Mouse (Mus musculus) liver, embryonic 14.5 days (tissue): Measurements from ENCODE around the gene Cntn2. TPM values are rescaled to one million over a fixed set of nuclear protein-coding genes. Genes with fewer than 3 reads are reported as not detected.

ENCODE experiments used
- ATAC-seq: fragments of 200-750 bp; cut with Nextera tagmentation; 2 replicates; pipeline ENCODE4 v1.8.0; 2017; ENCODE audit warnings: moderate number of reproducible peaks, mild to moderate bottlenecking, moderate library complexity; ENCODE audit not compliant: insufficient read depth
- DNase-seq, 3 experiments: peaks; one replicate each; pipeline ENCODE4 v3.0.0-alpha.2; 2012 to 2013; ENCODE audit warnings: low read depth in 3 of 3, low spot score in 3 of 3
- H3K27ac ChIP-seq: fragments of 300-500 bp; sonication (generic); 2 replicates; pipeline ENCODE4 v1.5.1; 2014; ENCODE audit warnings: moderate library complexity, mild to moderate bottlenecking, control low read depth, inconsistent platforms
- H3K27me3 ChIP-seq: fragments of 300-500 bp; sonication (generic); 2 replicates; pipeline ENCODE4 v1.6.1; 2014; ENCODE audit warnings: mild to moderate bottlenecking, low read length, moderate library complexity; ENCODE audit not compliant: control insufficient read depth, insufficient read depth
- H3K36me3 ChIP-seq: fragments of 300-500 bp; sonication (generic); replicated peaks from 2 replicates; pipeline ENCODE4 v1.6.1; 2014; ENCODE audit warnings: low read depth; ENCODE audit not compliant: control insufficient read depth, insufficient read depth
- H3K4me1 ChIP-seq, 2 experiments: fragments of 200-500 bp in 1 of 2; fragments of 300-500 bp in 1 of 2; sonication (generic) in 1 of 2; replicated peaks; 2 replicates each; pipeline ENCODE4 v1.6.1; 2012 to 2014; ENCODE audit warnings: antibody characterized with exemption in 1 of 2, inconsistent platforms in 1 of 2, low read length in 1 of 2; ENCODE audit not compliant: control insufficient read depth in 2 of 2, insufficient read depth in 2 of 2
- H3K4me2 ChIP-seq: fragments of 300-500 bp; sonication (generic); 2 replicates; pipeline ENCODE4 v1.6.1; 2014; ENCODE audit warnings: low read depth, mild to moderate bottlenecking, control low read depth, moderate library complexity
- H3K4me3 ChIP-seq, 2 experiments: fragments of 200-500 bp in 1 of 2; fragments of 300-500 bp in 1 of 2; sonication (generic) in 1 of 2; 2 replicates each; pipeline ENCODE4 v1.5.1; 2012 to 2014; ENCODE audit warnings: low read depth in 2 of 2, low read length in 2 of 2, mild to moderate bottlenecking in 2 of 2, control low read depth in 1 of 2, inconsistent platforms in 1 of 2, moderate library complexity in 1 of 2; ENCODE audit not compliant: insufficient read depth in 1 of 2
- H3K9ac ChIP-seq: fragments of 300-500 bp; sonication (generic); replicated peaks from 2 replicates; pipeline ENCODE4 v1.6.1; 2014; ENCODE audit warnings: mild to moderate bottlenecking, control low read depth, moderate library complexity
- H3K9me3 ChIP-seq: fragments of 300-500 bp; sonication (generic); 2 replicates; pipeline ENCODE4 v1.6.1; 2016; ENCODE audit warnings: low read length, mixed read lengths; ENCODE audit not compliant: control insufficient read depth
- CTCF ChIP-seq: IDR thresholded peaks from 2 replicates; pipeline ENCODE4 v1.5.1; 2016; ENCODE audit warnings: antibody characterized with exemption, low read depth, control low read depth
- EP300 ChIP-seq: IDR thresholded peaks from 2 replicates; pipeline ENCODE4 v1.6.1; 2016; ENCODE audit warnings: antibody characterized with exemption, low read depth
- WGBS: fragments of 180-500 bp; shearing (Covaris S2); extraction: QIAGEN DNeasy Blood & Tissue Kit; methylation state at CpG from one replicate; pipeline ENCODE4 v1.1.7; 2014; ENCODE audit not compliant: insufficient replicate concordance; 5-methylcytosine and 5-hydroxymethylcytosine counted together
- polyA plus RNA-seq, 2 experiments: library from polyadenylated mRNA; depleted of rRNA in 1 of 2; stranded (reverse) in 1 of 2; unstranded in 1 of 2; fragments of >200 nt; fragmentation: Nextera tagmentation in 1 of 2; extraction: Ambion mirVana in 1 of 2; gene quantifications; 2 replicates each; pipeline versions ENCODE4 v1.2.1 to v1.2.3; 2012 to 2014

The Cntn2 gene
- polyA plus RNA-seq, 2 experiments: 0.02 to 0.05 TPM

DNA sequence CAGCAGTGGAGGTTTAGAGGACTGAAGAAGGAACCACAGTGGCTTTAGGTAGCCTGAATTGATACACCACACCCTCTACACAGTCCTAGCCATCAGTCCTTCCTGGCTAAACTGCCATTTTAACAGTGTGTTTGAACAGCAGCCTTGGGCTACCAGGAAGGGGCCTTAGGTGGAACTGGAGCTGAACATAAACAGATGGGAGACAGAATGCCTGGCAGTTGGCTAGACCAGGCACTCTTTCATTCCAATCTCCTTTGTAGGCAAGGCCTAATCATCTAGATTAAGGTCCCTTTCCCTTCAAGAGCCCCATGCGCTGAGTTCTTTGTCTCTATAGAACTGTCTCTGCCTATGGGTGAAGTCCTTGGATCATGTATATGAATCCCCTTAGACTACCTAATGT lies 28.6 kb upstream of the Cntn2 start:
- no peak overlapping the region for H3K4me3 ChIP-seq
- TF ChIP-seq EP300: no peak
- no peak for TF ChIP-seq CTCF
- no peak overlapping the region for H3K27ac ChIP-seq
- H3K27me3 ChIP-seq: no peaks in the 10 kb centered on the region
- ATAC-seq (no peak), DNase-seq (no peak)
- H3K9me3 ChIP-seq: no peaks in the 10 kb centered on the region
- WGBS: 71% methylated on average over 1 of the region's 1 CpGs
- no peak overlapping the region for H3K9ac ChIP-seq
- no peaks in the 10 kb centered on the region for H3K4me1 ChIP-seq
- H3K36me3 ChIP-seq: no peaks in the 10 kb centered on the region
- no peak overlapping the region for H3K4me2 ChIP-seq

DNA sequence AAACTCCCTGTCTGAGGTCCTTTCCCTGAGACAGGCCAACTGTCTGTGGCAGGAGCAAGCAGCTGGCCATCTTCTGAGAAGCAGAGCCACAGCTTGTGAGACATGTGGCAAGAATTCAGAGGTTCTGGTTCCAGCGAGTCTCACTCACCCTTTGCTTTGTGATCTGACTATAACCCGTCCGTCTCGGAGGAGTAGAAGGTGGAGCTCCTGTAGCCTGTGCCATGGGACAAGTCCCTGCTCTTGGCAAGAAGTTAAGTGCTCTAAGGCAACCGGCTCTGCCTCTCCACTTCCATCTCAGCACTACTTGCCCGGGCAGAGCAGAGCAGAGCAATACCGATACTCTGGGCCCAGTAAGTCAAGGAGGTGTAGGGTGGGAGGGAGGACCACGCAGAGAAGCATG lies 27.9 kb upstream of the Cntn2 start:
- Histone ChIP-seq H3K4me1 (no peaks in the 10 kb centered on the region), H3K4me2 (no peak overlapping the region), H3K4me3 (no peak overlapping the region), H3K9ac (no peak overlapping the region), H3K27me3 (no peaks in the 10 kb centered on the region), H3K27ac (no peak overlapping the region), H3K9me3 (no peaks in the 10 kb centered on the region), H3K36me3 (no peaks in the 10 kb centered on the region)
- TF ChIP-seq EP300: no peak
- no peak for TF ChIP-seq CTCF
- no peak for DNase-seq
- ATAC-seq: no peak
- 68% methylated on average over 8 of the region's 8 CpGs for WGBS

DNA sequence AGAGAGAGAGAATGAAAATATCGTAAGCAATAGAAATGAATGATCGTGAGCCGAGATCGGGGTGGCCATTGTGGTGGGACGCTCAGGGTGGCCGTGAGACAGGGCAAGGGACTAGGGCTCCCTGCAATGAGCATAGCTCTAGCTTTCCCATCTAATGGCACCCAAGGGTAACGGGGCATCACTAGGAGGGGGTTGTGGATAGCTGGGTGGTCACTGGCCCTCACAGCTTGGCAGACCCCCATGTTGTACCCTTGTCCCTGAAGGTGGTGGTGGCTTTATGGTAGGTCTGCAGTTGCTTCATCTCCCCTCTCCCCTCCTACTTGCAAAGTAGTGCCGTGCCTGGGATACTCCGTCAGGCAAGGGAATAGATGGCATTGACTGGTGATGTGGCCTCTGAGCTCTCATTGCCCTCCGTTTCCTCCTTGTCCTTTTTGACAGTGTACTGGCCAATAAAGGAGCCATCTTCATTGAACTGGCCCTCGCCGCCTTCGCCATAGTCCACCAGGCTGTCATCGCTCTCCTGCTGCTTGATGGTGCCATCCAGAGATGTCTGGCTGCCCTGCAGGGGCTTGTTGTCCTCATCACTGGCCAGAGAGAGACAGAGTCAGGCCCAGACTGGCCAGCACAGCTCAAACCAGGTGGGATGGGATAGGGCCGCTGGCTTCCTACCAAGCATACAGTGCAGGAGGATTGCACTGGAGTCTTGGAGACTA lies 27.2 kb upstream of the Cntn2 start:
- Histone ChIP-seq H3K9ac (no peak overlapping the region), H3K4me3 (no peak overlapping the region), H3K9me3 (no peaks in the 10 kb centered on the region), H3K27me3 (no peaks in the 10 kb centered on the region), H3K4me2 (no peak overlapping the region), H3K27ac (no peak overlapping the region), H3K4me1 (no peaks in the 10 kb centered on the region), H3K36me3 (no peaks in the 10 kb centered on the region)
- no peak for DNase-seq
- no peak for TF ChIP-seq CTCF
- TF ChIP-seq EP300: no peak
- 0 out of 2 replicates have a peak, but pooled peaks have one; percentile 13 for ATAC-seq
- 79% methylated on average over 15 of the region's 15 CpGs for WGBS

DNA sequence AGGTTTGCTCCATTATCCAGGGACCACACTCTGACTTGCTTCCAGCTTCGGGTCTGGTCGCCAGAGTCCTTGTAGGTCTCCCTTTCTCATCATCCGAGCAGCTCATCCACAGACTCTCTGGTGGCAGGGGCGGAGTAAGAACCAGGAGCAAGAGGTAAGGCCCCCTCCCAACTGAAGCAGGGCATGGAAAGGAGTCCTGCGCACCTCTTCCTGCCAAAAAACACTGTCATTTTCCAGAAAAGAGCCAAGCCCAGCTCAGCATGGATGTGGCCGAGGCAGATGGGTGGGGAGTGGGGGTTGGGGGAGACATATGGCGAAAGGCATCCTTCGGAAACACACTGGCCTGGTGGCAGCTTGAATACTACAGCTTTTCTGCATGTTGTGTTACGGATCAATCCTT lies 26.5 kb upstream of the Cntn2 start:
- no peaks in the 10 kb centered on the region for H3K4me1 ChIP-seq
- TF ChIP-seq EP300 (no peak), CTCF (no peak)
- no peak overlapping the region for H3K4me2 ChIP-seq
- DNase-seq (no peak), ATAC-seq (no peak)
- H3K9me3 ChIP-seq: no peaks in the 10 kb centered on the region
- no peaks in the 10 kb centered on the region for H3K27me3 ChIP-seq
- H3K9ac ChIP-seq: no peak overlapping the region
- H3K27ac ChIP-seq: no peak overlapping the region
- H3K4me3 ChIP-seq: no peak overlapping the region
- no peaks in the 10 kb centered on the region for H3K36me3 ChIP-seq
- WGBS: 58% methylated on average over 9 of the region's 9 CpGs

DNA sequence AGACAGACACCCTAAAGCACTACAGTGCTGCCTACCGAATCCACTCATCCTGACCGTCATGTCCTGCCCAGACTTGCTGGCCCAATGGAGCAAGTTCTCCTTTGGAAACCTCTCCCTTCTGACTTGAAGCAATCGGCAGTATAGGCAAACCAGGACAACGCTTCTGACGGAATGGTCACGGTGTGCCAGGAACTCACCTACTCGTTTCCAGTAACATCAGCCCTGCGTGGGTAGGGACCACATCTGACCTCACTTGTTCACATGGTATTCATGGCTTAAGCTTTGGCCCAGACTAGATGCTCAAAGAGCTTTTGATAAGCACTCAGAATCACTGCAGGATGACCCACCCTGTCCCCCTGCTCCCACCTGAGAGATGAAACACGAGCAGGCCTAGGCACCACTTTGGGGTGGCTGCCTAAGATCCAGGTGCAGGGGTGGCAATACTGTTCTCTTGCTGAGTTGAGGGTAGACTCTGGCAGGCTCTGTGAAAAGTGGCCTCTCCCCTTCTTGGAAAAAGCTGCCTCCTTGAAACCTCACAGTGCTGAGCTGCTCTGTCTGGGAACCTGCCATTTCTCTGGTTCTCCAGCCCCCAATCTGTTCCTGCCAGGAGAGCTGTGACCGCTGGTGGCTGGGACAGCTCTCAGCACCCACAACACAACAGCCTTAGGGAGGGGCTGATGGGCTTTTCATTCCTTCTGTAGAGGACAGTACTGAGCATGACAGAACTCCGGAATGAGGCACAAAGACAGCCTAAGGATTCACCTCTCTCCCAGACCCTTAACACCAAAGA lies 24.5 kb upstream of the Cntn2 start:
- Histone ChIP-seq H3K27me3 (no peaks in the 10 kb centered on the region), H3K27ac (no peak overlapping the region), H3K36me3 (no peaks in the 10 kb centered on the region), H3K4me2 (no peak overlapping the region), H3K9ac (no peak overlapping the region), H3K4me3 (no peak overlapping the region), H3K9me3 (no peaks in the 10 kb centered on the region), H3K4me1 (no peaks in the 10 kb centered on the region)
- WGBS: 65% methylated on average over 11 of the region's 11 CpGs
- no peak for DNase-seq
- no peak for ATAC-seq
- TF ChIP-seq EP300: no peak
- no peak for TF ChIP-seq CTCF
